Mouse (Mus musculus) kidney, adult 18-20 months (tissue): Measurements from ENCODE around the gene Tnn.

ENCODE experiments used
- DNase-seq: peaks from one replicate; pipeline ENCODE4 v3.0.0; 2021

Tnn gene

DNA sequence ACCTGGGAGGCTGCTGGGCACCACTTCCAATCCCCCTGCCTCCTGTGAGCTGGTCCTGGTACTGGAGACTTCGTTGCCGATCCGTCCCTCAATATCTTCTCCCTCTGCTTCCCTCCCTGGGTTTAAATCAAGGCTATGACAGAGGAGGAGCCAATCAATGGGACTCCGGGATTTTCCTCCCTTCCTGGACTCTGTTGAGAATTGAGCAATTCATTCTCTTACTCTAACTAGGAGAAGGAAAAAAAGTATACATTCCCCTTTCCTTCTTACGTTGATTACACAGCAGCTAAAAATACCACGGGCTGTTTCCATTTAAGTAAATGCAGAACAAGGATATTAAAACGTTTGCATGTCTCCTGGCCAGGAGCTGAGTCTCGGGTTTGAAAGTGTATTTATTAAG, at the start of gene Tnn:
TSS of gene Tnn (minus strand) at position 101 of the 400 bp plus-strand sequence.
- no peak for DNase-seq

DNA sequence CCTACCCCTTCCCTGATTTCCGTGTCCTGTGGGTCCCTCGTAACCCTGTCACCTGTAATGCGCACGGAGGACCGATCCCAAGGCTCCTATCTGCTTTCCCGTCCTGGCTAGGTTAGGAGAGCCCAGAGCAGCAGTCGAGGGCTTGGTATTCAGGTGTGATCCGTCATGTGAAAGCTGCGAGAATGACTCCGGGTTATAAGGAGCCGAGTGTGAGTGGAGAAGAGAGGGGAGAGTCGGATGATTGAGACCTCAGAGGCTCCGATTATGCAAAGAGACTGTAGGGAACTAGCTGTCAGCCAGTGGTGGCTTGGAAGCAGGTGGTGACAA, 41.9 kb upstream of the Tnn start:
- no peak for DNase-seq

DNA sequence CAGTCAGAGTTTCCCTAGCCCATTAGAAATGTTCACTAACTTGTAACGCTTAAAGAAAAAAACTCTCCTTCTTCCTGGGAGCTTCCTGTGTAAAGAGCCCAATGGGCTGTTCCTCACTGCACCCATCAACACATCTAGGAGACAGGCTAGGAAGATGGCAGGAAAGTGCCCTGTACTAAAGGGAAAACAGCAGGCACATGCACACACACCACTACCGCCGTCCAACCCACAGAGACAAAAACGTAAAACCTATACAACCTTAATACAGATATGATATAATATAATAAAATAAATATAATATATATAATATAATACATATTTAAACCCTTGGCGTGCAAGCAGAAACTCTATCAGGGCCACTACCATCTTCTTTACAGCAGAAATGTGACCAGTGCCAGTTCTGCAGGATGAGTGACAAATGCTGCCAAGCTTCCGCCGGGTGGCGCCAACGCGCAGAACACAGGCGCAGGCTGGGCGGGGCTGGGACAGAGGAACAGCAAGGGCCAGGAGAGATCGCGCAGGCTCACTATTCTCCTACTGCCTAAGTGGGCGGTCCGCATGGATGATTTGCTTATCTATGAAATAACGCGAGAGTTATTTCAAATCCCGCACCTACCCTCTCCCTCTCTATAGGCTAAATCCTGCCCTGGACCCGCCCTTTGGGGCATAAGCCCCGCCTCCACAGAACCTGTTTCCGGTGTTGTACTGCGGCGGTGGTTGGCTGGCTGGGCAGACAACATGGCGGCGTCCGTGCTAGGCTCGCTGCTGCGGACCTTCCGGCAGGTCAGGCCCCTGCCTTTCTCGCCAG, 41.4 kb upstream of the Tnn start, which contains the start of gene Mrps14:
TSS of gene Mrps14 (plus strand) at position 687 of the 808 bp plus-strand sequence.
- peak; percentile 99 for DNase-seq

DNA sequence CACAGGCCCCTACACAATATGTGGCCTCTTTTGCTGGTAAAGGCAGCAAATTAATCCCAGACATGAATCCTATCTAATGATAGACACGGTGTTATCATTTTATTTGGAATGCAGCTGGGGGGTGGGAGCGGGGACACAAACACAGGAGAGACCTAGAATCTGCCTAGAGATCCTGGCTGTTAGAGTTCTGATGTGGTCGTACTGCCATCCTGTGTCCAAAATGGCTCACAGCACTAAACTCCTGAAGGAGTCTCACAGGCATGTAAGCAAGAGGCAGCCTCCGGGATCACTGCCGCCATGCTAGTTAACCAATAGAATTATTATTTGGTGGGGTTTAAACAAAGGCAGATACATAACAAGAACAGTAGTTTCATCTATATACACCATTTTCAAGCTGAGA, 31.1 kb upstream of the Tnn start:
- peak; percentile 25 for DNase-seq

DNA sequence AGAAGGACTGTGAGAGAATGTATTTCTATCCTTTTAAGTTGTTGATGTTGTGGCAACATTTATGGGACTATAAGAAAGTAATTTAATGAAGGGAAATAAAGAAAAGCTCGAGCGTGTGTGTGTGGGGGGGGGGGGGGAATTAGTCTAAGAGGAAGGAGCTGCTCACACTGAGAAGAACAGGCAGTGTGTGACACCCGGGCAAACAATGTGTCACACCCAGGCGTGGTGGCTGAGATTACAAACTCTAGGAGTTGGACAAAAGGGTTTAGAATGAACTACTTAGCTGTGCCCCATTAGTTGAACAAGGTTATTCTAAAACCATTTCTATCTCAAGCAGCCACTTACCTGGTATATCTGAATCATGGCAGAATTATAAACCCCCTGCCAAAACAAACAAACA, 27.8 kb upstream of the Tnn start:
- DNase-seq, result no peak

DNA sequence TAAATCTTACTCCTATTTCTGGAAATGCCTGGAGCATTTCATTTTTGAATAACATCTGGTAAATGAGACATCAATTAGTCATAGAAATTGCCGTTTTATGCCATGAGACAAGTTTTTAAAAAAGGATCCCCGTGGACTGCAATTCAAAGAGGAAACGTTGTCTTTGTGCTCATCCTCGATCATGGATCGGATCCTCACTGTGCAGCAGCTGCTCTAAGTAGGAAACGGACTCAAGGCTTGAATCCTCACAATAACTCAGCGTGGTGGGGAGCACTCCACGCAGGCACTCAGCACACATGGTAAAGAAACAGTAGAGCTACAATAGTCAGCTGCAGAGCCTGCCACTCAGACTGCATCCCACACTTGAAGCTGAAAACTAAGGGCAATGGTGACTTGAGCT, 23.5 kb upstream of the Tnn start:
- DNase-seq, result no peak

DNA sequence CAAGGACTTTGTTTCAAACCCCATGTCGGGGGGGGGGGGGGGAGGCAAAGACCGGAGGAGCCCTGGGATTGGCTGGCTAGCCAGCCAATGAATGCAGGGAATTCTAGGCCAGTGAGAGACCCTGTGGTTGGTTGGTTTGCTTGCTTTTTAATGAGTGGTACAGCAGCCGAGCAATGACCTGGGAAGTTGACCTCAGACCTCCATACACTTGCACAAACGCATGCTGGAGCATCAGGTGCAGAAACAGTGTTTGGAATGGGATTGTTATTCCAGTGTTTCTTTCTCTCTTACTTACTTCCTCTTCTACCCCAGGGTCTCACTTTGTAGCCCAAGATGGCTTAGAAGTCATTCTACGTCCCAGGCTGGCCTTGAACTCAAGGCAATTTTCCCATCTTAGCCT, 13.2 kb upstream of the Tnn start:
- no peak for DNase-seq

DNA sequence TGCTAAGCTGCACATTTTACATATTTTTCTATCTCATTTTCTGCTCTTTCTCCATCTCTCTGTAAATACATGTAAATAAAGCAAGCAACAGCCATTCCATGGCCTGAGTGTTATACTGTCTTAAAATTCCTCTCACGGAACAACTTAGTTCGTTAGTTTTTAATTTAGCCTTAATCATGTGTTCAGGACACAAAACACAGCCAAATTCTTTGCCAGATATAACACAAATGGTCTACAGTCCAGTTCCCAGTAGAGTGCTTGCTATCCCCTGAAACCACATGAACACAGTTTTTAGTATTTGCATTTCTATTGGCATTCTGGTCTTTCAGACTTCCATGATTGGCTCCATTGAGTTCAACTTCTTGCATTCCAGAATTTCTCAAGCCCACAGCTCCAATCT, 4.8 kb upstream of the Tnn start:
- no peak for DNase-seq

DNA sequence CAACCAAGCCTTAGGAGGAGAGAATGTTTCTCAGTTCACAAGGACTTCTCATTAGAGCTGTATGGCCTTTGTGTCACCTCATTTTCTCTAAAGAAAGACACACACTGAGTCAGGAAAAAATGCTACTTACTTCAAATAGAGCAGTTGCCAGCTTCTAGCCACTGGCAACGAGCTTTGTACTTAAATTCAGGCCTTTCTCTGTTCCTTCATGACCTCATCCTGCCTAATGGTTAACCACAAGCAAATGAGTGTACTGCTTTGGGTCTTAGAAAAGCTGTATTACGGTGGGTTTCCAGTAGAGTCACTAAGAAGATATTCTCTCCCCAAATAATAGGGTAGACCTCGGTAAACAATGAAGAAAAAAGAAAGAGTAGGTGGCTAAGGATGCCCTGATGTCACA, 2.7 kb downstream of the Tnn start:
- DNase-seq, result no peak

DNA sequence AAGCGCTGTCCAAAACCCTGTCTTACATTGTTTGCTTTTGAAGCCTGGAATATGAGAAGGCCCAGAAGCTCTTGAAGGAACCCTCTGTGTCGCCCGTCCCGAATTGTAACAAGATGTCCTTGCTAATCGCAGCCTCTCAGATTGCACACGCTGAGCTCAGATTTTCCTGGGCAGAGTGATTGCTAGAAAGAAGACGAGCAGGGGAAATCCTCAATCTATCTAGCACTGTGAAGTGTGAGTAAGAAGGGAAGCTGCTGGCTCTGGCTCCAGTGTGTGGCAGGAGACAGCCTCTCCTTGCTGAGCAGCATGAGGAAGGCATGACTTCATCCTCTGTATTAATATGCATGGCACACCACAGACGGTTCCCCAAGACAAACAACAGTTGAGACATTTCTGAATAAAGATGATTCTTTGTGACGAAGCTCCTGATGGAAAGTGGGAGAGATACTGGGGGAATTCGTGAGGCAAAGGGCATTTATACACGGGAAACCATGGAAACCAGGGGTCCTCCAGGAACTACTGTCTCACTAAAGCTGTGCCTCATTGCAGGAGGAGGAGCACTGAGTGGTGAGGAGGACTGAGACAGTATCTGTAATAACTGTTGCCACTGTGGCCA, 4.0 kb downstream of the Tnn start:
- no peak for DNase-seq

DNA sequence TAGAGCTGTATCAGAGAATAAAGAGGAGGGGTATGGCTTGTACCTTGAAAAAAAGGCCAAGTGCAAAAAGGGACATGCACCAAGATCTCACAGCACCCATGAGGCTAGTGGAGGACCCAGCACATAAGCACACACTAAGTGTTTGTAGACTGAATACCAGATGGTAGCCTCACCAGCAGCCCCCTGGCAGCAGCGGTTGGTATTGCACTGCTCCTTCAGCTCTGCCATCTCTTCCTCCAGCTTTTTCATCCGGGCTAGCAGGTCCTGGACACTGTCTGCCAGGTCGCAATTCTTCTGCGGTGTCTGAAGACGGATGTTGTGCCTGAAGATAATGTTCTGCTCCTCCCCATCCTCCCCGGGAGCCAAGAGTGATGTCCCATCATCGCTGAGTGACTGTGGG, 6.1 kb downstream of the Tnn start:
- DNase-seq, result no peak

DNA sequence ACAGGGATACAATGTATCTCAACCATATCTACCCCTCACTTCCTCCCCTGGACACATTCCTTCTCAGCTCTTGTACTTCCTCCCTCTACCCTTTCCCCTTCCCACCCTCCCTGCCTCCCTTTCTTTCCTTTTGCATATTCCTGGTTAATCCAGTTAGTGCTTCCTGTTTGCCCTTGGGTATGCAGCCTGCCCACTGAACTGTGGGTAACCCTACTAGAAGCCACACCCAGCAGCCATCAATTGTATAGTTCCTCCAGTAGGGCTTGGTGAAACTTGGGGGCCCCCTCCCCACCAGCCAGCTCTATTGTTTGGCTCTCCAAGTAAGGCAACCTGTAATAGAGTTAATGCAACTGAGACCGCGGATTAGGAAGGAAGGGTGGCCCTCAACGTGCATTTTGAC, 7.8 kb downstream of the Tnn start:
- no peak for DNase-seq

DNA sequence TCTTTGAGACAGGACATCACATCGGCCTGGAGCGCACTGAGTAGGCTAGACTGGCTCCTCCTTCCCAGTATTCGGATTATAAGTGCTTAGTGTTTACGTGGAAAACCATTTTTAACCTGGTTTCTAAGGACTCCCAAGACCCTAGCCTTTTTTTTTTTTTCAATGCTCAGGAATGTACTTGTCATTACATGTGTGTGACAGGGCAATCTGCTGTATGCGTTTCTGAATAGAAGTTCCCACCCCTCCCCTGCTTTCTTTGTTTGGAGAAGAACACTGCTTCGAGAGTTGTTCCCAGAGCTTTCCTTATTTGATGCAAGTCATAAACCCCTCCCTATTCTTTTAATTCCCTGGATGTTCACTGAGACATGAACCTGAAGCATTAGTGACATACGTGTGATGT, 9.0 kb downstream of the Tnn start:
- DNase-seq, result no peak

DNA sequence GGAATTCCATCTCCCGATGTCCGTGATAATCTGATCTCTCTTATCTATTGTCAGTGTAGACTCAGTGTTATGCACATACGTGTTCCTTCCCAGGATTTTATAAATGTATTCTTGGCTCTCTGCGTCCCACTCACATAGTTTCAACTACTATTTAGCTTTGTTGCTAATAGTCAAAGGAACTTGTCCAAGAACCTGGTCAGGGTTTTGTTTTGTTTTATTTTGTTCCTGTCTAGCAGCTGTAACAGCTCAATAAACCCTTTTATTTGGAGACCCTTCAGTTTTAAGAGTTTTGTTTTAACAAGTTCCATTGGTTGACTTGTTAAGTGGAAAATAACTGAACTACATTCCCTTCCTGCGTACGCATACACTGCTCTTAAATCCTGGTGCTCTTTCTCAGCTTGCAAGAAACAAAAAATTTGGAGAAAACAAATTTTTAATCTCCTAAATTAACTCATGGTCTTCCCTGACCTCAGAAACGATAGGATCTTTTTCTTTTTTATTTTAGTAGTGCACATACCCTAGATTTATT, 17.0 kb downstream of the Tnn start:
- no peak for DNase-seq

DNA sequence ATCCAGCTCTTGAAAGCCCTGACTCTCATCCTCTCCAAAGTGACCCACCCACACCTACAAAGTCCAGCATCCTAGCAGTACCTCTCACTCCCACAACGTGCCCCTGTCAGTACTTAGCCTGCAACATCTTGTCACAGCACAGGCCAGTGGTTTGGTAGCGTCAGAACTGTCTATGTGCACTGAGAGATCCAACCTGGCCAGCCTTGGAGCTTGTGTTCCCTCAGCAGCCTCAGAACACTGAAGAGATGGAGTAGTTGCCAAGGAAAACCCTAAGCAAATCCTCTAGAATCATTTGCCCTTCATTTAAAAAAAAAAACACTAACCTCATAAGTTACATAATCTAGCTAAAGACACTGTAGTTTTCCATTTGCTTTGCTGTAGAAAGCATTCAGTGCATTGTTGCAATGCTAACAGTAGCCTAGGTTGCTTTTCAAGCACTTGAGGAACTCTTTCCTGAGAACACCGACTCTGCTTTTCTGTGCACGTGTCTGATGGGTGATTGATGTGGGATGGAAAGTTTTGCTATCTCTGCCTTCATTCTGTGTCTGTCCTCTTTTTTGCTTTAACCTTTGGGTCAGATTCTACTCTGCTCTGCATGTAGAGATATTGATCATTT, 19.8 kb downstream of the Tnn start:
- no peak for DNase-seq

DNA sequence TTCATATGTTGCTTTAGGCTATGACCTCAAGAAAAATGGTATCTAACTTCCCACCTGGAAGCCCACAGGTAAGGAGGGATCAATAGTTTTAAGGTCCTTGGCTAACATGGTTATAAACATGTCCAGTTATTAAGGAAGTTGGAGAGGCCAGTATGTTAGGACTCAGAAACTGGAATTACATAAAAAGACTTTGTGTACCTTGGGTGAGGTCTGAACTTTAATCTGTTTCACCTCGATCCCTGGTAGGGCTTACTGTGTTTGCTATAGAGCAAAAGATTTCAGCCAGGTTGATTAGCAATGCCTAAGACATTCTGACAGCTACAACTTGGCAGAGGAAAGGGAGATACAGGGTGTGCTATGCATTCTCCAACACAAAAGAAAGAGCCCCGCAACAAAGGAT, 29.4 kb downstream of the Tnn start:
- no peak for DNase-seq

DNA sequence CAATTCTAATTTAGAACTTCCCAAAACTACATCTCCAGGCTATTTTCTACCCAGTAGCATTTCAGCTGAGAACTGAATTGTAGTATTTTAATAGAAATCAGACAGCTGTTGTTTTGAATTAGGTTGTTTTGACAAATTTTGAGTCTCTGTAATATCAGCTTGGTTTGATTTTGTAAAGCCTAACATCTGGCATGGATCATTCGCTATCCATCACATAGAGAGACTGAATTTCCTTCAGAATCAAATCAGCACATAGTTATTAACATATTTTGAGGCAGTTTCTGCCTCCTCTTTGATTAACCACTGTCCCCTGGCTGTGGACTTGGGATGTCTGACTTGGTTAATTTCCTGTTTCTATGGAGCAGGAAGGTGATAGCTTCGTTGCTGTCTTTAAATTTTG, 44.8 kb downstream of the Tnn start:
- DNase-seq, result no peak

DNA sequence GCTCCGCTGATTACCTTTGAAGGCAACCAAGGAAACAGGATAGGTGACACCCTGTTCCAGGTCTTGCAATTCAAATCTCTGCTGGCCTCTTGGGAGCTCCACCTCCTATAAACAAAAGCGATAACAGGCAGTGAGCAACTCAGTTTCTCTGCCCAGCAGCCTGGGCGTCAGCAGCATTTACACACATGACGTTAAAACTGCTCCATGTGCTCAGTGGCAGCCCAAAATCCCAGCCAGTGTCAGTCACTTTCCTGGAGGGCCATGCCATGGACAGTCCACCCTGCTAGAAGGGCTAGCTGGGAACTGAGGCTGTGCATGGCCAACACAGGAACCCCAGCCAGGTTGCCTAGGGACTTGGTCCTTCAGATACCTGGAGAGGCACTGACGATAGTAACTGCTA, 48.0 kb downstream of the Tnn start:
- no peak for DNase-seq

DNA sequence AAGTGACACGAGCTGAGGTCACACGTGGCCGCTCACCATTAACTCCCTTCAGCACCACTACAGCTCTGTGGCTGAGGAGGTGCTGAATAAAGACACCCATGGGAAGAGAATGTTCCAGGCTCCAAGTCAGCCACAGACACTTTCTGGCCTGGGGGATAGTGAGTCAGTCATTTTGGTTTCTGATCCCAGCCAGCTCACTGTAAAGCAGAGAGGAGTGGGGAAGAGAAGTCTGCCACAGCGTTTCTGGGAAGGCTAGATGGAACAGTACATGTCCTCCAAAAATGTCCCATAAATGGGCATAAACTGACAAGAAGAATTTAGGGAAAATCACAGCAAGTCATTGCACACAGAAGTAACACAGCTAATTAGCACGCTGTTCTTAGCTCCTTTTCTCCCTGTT, 52.4 kb downstream of the Tnn start:
- no peak for DNase-seq

DNA sequence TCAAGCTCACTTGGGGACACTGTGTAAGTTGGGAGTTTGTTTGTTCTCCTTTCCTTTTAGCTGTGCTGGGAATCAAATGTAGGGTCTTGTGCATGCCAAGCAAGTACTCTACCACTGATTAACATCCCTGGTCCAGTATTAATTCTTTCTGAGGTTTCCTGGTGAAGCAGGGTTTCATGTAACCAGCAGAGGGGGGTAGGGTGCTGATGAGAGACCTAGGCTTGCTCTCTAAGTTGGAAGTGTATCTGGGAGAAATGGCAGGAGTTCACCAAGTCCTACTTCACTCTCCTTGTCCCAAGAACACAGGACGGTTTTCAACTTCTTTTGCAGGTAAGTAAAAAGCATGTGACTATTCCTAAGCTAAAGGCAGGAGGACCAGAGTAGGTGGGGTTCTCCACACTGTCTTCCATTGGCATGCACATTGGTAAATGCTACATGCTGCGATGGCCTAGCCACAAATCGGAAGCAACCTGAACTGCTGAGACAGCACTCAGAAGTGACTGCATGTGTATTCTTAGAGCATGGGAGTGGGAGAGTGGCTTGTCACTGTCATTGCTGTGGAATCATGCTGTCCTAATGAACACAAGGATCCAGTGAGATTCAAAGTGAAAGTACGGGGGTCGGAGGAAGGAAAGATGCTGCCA, 53.6 kb downstream of the Tnn start:
- no peak for DNase-seq

DNA sequence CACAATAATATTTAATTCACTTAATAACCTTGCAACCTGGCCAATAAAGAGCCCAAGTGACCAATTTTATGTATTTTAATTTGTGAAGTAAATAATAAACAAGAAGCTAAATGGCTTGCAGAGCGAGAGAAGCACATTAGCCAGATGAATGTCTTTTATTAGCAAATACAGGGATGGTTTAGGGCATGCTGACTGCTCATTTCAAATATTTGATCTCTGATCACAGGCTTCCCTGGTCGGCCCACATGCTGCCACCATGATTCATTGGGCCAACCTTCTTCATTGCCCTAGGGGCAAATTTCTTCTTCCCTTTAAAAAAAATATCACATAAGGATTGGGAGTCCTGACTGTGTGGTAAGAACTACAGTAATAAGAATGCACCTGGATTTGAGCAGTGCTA, 66.7 kb downstream of the Tnn start:
- no peak for DNase-seq

DNA sequence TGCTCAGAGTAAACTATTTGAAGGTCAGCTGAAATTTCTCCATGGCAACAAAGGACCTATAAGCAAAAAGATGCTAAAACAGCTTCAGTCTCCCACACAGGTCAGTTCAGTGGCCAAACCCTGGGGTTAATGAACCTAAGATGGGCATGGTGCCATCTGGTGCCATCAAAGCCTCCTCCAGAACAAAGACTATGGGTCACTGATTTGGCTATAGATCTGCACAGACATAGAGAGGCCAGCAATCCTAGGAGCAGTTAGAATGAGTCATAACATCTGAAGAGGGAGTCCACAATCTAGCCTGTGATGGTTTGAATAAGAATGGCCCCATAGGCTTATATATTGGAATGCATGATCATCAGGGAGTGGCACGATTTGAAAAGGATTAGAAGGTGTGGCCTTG, 69.1 kb downstream of the Tnn start:
- DNase-seq, result no peak

DNA sequence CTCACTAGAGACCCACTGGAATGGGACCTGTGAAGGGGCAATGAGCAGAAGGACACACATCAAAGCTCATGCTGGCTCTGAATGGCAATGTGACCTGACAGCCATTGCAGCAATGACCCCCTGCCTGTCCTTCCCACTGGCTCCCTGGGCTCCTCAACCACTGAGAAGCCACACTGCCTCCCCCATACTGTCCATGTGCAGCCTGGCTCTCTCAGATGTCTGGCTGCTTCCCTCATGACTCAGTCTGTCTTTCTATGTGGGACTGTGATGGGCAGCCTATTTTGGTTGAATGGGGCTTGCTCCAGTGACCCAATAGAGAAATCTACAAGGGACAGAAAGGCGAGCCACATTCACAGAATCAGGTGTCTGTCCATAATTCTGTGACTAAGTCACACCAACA, 70.7 kb downstream of the Tnn start:
- DNase-seq, result no peak
